Mouse (Mus musculus) left cerebral cortex, postnatal 10 days (tissue): ENCODE measurements around the gene Bag3. TPM values are rescaled to one million over a fixed set of nuclear protein-coding genes. Genes with fewer than 3 reads are reported as not detected.
"Not testable (repeated sequence)": the region's sequence is repeated elsewhere in the genome, so short reads cannot be mapped to it uniquely, and the experiment has no call there.

Experiments
- DNase-seq, 2 experiments: peaks; one replicate each; pipeline ENCODE4 v3.0.0; 2021 to 2022; ENCODE audit warnings: low spot score in 2 of 2, mixed read lengths in 1 of 2; ENCODE audit errors: extremely low spot score in 1 of 2
- intact Hi-C: fragments of 180-260 bp; cut with DNase I; formaldehyde crosslinking; loops from one replicate; pipeline ENCODE4 v1.15.1; 2025
- total RNA-seq, 2 experiments: library from RNA; stranded (reverse); gene quantifications; 2 replicates each; pipeline ENCODE4 v1.2.3; 2021

The Bag3 gene
- total RNA-seq, 2 experiments from 2014 or later: 4.6 to 4.9 TPM

- no peak for DNase-seq
- intact Hi-C loops: no loop called here
Observed at GRCm38 (mm10) chr7:128555141-128555750, 31.8 kb downstream of the Bag3 start.

DNA sequence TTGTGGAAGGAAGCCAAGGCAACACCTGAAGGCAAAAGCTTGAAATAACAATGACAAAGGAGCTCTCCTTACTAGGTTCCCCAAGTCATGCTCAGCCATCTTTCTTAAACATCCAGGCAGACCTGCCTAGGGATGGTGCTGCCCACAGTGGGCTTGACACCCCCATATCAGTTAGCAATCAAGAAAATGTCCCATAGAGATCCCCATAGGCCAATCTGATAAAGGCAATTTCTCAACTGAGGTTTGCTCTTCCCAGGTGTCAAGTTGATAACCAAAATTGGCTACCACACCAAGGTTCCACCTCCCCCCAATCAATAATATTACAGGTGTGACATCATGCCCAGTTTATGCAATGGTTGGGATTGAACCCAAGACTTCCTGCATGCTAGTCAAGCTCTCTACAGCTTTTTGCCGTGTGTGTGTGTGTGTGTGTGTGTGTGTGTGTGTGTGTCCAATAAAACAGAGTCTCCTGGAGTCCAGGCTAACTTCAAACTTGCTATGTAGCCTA, 33.6 kb downstream of the Bag3 start:
- intact Hi-C loops: no loop called here

DNA sequence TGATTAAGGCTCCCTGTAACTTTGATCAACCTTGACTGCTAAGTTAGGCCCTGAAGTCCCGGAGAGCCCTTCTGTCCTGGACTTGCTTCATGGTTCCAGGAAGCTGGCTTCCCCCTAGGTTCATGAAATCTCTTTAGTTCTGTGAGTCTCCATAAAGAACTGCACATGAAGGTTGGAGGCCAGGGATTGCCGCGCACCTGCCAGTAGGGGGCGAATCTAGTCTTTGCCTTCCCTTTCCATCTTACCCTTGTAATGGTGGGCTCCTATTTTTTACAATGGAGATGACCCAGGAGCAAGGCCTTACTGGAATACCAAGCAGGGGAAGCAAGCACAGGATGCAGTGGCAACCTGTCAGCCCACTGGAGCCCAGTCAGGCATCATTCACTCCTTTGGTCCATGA, 40.0 kb downstream of the Bag3 start:
- no peak for DNase-seq
- intact Hi-C loops: no loop called here

More for the DNA sequence above, 33.6 kb downstream of the Bag3 start:
- no peak for DNase-seq

DNA sequence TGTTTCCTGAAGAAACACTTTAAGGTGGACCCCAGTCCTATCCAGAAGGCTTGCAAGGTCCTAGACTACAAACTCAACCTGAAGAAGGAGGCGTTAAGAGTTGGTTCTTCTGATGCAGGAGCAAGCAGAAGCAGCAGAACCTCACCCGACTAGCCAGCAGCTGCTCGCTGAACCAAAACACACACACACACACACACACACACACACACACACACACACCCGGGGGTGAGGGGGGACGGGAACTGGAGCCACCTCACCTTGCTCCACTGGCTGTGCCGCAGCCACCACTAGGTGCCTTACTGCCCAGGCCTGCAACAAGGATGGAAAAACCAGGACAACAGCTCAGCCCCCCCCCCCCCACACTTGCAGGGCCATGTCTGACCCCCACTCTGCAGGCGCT, 42.9 kb downstream of the Bag3 start:
- DNase-seq: no peak
- intact Hi-C loops: no loop called here

DNA sequence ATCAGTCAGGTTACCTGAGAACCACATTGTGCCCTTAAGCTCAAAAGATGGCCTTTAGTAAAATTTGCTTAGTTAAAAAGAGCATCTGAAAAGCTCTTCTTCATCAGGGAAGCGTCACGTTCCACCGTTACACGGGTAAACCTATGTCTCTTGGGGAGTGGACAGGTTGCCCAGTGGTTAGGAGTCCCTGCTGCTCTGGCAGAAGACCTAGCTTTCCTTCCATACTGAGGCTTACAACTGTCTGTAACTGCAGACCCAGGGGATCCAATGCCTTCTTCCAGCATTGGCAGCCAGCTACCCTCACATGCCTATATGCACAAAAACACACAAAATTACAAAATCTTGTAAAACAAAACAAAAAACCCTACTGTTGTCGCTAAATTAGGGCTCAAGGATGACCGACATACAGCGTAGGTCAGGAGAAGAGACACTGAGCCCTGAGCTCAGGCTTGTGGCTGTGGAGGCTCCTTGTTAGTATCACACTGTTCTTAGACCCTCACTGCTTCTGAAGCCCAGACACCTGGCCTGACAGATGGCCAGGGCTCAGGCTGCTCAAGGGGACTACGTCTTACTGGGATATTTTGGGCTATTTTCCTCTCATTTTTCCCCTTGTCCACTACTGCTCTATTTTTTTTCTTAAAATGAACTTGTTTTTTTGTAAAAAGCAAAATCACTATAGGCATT, 44.3 kb downstream of the Bag3 start:
- DNase-seq: no peak
- intact Hi-C loops: no loop called here

- DNase-seq, intact Hi-C loops: not testable (repeated sequence)
Observed at GRCm38 (mm10) chr7:128569429-128569828, 46.0 kb downstream of the Bag3 start.

- intact Hi-C loops: no loop called here
- DNase-seq: no peak
Observed at GRCm38 (mm10) chr7:128569987-128570656, 46.7 kb downstream of the Bag3 start.

GRCm38 (mm10) chr7:128570657-128571056, 47.2 kb downstream of the Bag3 start:
- DNase-seq, intact Hi-C loops: not testable (repeated sequence)

DNA sequence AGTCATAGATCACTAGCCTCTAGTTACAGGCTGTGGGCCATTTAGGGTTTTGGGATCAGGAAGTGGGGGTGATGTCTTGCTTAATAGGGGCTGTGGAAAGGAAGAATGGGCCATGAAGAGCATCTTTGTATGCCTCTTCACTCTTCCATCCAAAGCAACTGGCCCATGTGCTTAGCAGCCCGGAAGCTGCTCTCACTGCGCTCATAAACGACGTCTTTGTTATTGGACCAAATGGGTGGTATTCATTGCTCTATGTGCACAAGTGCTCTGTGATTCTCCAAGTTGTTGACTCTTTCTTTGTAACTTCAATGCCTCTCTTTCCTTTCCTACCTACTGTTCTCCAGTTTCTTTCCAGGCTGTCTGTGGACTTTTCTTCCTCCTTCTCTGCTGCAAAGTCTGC, 48.6 kb downstream of the Bag3 start:
- no peak for DNase-seq
- intact Hi-C loops: no loop called here

DNA sequence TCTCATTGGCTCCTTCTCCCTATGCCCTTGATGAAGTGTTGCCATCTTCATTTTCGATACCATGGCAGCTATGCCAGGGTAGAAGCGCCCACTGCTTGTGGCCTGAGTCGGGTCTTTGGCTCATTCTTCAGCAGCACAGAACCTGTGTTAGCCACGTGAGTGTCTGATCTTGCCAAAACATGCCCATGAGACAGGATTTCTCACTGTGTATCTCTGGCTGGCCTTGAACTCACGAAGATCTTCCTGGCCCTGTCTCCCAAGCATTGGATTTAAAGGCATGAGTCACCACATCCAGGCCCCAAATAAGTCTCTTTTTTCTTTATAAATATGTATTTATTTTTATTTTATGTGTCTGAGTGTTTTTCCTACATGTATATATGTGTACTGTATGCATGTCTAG, 51.8 kb downstream of the Bag3 start:
- DNase-seq: no peak
- intact Hi-C loops: no loop called here

- DNase-seq: no peak
Observed at GRCm38 (mm10) chr7:128575794-128576193, 52.4 kb downstream of the Bag3 start.

DNA sequence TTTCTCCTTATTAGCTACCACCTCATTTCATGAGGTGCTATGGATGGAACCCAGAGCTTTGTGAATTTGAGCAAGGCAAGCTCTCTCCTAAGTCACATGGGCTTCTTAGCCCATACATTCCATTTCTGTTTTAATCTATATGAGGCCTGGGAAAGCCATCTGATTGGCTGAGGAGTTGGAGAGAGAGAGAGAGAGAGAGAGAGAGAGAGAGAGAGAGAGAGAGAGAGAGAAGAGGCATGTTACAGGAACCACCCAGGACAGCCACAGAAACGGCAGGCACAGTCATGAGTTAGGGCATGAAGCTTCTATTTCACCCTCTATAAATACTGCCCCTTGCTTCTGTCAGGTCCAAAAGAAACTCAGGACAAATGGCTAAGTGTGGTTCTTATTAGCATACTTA, 54.2 kb downstream of the Bag3 start:
- intact Hi-C loops: no loop called here
- DNase-seq: no peak

More at GRCm38 (mm10) chr7:128575794-128576193, 52.4 kb downstream of the Bag3 start:
- intact Hi-C loops: no loop called here

DNA sequence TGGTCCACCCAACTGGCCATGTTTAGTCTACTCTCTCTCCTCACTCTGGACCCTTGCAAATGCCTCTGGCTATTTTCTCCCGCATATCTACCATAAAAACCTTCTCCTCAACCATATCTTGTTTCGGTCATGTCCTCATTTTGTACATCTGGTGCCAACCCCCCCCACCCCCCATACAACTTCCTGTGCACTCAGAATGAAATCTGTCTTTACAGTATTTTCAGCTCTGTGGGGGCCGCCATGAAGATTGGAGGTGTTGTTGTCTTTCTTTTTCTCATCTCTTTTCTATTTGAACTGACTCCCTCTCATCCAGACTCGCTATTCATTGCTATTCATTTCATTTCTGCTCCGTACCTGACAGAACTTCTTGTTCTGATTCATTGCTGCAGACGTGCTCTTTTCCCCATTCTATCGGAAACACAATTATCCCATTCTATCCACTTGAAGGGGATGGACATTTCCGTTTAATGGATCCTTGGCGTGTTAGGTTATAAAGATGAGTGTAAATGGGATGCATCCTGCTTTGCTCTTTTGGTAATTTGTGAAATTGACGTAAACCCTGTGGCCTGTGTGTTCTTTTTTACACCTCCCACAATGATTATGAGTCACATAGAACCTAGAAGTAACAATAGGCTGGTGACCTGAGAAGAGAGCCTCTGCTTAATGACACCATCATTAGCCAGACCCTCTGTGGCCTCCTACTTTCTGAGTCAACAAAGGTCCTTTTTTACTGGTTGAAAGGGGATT, 55.0 kb downstream of the Bag3 start:
- intact Hi-C loops: no loop called here
- no peak for DNase-seq

DNA sequence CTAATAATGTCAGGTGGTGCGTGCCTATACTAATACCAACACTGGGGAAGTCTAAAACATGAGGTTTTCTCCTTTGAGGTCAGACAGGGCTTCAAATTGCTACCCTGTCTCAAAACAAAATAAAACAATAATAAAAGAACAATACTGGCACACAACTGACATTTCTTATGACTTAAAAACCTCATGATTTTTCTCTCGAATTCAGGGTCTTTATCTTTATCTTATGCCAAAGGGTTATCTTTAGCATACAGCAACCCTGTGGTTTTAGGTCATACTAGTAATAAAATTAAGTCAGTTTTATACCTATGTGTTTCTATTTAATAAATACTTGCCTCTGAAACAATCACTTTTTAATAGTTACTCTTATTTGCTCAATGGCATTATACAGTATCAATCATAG, 56.0 kb downstream of the Bag3 start:
- intact Hi-C loops: no loop called here

DNA sequence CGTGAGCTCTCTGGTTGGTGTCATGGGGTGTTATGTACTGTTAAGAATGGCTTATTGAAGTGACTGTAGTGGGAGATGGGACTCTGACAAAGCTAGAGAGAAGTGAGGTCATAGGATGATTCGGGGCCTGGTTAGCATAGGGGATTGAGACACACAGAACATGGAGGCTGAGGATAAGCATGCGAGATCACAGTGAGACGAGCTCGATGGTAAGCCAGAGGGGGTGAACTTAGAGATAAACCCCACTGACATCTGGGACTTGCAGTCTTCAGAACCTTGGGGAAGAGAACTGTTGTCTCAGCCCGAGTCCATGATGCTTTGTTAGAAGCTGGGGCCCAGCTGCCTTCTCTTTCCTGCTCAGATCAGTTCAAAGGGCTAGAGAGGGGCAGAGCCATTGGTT, 56.9 kb downstream of the Bag3 start:
- DNase-seq: no peak
- intact Hi-C loops: no loop called here

More for the DNA sequence above, 56.0 kb downstream of the Bag3 start:
- no peak for DNase-seq

DNA sequence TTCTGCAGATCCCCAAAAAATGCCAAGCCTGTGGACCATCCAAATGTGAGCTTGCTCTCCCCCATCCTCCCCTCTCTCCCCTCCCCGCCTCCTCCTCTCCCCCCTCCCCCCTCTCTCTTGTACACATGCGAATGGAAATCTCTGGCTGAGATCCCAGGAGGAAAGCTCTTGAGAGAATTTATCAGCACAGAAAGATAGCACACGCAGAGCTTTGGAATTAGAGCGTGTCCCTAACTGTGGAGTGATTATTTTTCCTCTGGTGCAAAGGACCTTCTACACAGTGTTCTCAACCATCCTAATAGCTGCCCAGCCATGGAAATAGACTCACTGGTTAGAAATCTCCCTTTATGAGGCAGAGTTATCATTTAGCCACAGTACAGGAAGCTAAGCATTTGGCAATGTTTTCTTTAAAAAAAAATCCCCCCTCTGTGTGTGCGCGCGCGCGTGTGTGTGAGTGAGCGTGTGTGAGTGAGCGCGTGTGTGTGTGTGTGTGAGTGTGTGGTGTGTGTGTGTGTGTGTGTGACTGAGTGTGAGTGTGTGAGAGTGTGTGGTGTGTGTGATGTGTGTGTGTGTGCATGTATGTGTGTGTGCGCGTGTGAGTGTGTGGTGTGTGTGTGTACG, 58.6 kb downstream of the Bag3 start:
- DNase-seq: peak in 1 of 2 experiments; percentile 27
- intact Hi-C loops: no loop called here

- intact Hi-C loops: no loop called here
- peak; percentile 54 to 67 for DNase-seq
Observed at GRCm38 (mm10) chr7:128583213-128583948, 60.0 kb downstream of the Bag3 start.

- intact Hi-C loops: no loop called here
Observed at GRCm38 (mm10) chr7:128587334-128587933, 64.0 kb downstream of the Bag3 start.

More at GRCm38 (mm10) chr7:128587334-128587933, 64.0 kb downstream of the Bag3 start:
- DNase-seq: no peak
